In the genomic region with DNA sequence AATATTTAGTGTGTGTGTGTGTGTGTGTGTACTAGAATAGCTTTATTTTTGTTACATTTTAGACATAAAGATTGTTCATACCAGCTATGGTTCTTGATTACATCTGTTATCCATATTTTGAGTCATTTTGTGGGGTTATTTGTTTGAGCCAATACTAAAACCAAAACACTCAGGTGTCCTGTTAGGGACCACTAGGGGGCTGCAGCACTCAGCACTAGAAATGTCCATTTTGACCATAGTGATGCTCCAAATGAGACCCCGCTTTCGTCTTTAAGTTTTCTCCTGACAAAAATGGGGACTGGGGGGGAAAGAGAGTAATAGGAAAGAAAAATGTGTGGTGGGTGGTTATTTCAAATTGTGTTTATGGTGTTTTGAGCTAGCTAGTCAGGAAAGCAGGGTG, we compare ENCODE assay signal across 11 mouse cellular contexts. TPM values are rescaled to one million over a fixed set of nuclear protein-coding genes. Genes with fewer than 3 reads are reported as not detected.
DNase-seq lines count a peak whose midpoint lies in the region; ATAC-seq and TF ChIP-seq lines count a peak whose summit lies in the region.
"Had no signal": no experiment of that assay in that cellular context is flagged by ENCODE, and none has a peak within 500 bp of the region (broad histone marks: within the 10 kb centered on the region; RNA-seq: fewer than 3 reads in every experiment).

No protein-coding gene starts in this region.

- H3K9me3 ChIP-seq in forebrain, postnatal 0 days (ENCODE audit: low read length): no peaks in the 10 kb centered on the region
- no peaks in the 10 kb centered on the region for H3K9me3 ChIP-seq in forebrain, embryonic 15.5 days
- H3K9me3 ChIP-seq in liver, postnatal 0 days (ENCODE audit: low read length): no peaks in the 10 kb centered on the region

- CTCF ChIA-PET in Patski (lab: Charles Lee): interaction anchor here (0.7 to 1.7 kb wide), 13 partner anchors 9 to 49 kb away, joined by 3 to 6 read pairs (median 3); no protein-coding TSS in a partner anchor

- DNase-seq in forebrain, postnatal 0 days: no peak
- DNase-seq in liver, postnatal 0 days: no peak
- no peak for DNase-seq in liver
- no peak for DNase-seq in Patski (ENCODE audit: low read depth, low spot score)
- peak; percentile 34 for DNase-seq in splenic B cell, adult 2 months (ENCODE audit: low read depth, low spot score)
- no peak for DNase-seq in spleen, postnatal 36 days (ENCODE audit: low spot score in 2 of 2)
- DNase-seq: cerebellum, postnatal 25 days; heart, postnatal 10 days; thymus, postnatal 25 days had no signal

- no peak overlapping the region for H3K4me2 ChIP-seq in forebrain, postnatal 0 days (ENCODE audit: low read depth)
- H3K4me2 ChIP-seq in forebrain, embryonic 15.5 days (replicated peaks): no peak overlapping the region
- H3K4me2 ChIP-seq in liver, postnatal 0 days (ENCODE audit: low read depth, low read length): no peak overlapping the region

- 53% methylated on average over 2 of the region's 2 CpGs for WGBS in forebrain, postnatal 0 days
- WGBS in forebrain, embryonic 15.5 days: 53% methylated on average over 2 of the region's 2 CpGs
- WGBS in liver, postnatal 0 days (ENCODE audit: insufficient replicate concordance): 89% methylated on average over 2 of the region's 2 CpGs

- H3K36me3 ChIP-seq in forebrain, postnatal 0 days (ENCODE audit: insufficient read depth): peaks cover 77% of the 10 kb centered on the region
- peaks cover 87% of the 10 kb centered on the region for H3K36me3 ChIP-seq in forebrain, embryonic 15.5 days
- H3K36me3 ChIP-seq in liver, postnatal 0 days (replicated peaks; ENCODE audit: insufficient read depth, low read length): peaks cover 77% of the 10 kb centered on the region
- peaks cover 23% of the 10 kb centered on the region for H3K36me3 ChIP-seq in splenic B cell, adult 2 months (ENCODE audit: control insufficient read depth, insufficient read depth, low read length, poor library complexity, severe bottlenecking)

- no peak overlapping the region for H3K4me3 ChIP-seq in forebrain, postnatal 0 days (ENCODE audit: low read depth, low read length)
- H3K4me3 ChIP-seq in forebrain, embryonic 15.5 days: no peak overlapping the region
- no peak overlapping the region for H3K4me3 ChIP-seq in liver, postnatal 0 days (ENCODE audit: low read depth, low read length)

- peak; percentile 66 for TF ChIP-seq CTCF in forebrain, postnatal 0 days (IDR thresholded peaks at IDR 0.05; ENCODE audit: low read depth)
- peak; percentile 48 for TF ChIP-seq CTCF in liver, postnatal 0 days (IDR thresholded peaks at IDR 0.05; ENCODE audit: low read depth)
- peak; percentile 57 for TF ChIP-seq CTCF in Patski (IDR thresholded peaks at IDR 0.05)

- TF ChIP-seq EP300 in liver, postnatal 0 days (IDR thresholded peaks at IDR 0.05; ENCODE audit: low read depth): no peak

- no peaks in the 10 kb centered on the region for H3K4me1 ChIP-seq in forebrain, postnatal 0 days (ENCODE audit: insufficient read depth)
- H3K4me1 ChIP-seq in forebrain, embryonic 15.5 days: no peaks in the 10 kb centered on the region
- no peaks in the 10 kb centered on the region for H3K4me1 ChIP-seq in liver, postnatal 0 days (ENCODE audit: insufficient read depth)

- POLR2A ChIA-PET in Patski (lab: Charles Lee): interaction anchor here (0.6 kb wide), 1 partner anchor 23 kb away, joined by 3 read pairs; no protein-coding TSS in a partner anchor

- ATAC-seq in forebrain, postnatal 0 days: no peak
- ATAC-seq in forebrain, embryonic 15.5 days (replicated peaks): no peak
- ATAC-seq in liver, postnatal 0 days: no peak
- no peak for ATAC-seq in Patski
- ATAC-seq: intestine, embryonic 16.5 days had no signal

- H3K27me3 ChIP-seq in forebrain, postnatal 0 days (ENCODE audit: insufficient read depth, low read length): no peaks in the 10 kb centered on the region
- H3K27me3 ChIP-seq in forebrain, embryonic 15.5 days: no peaks in the 10 kb centered on the region
- no peaks in the 10 kb centered on the region for H3K27me3 ChIP-seq in liver, postnatal 0 days (ENCODE audit: insufficient read depth, low read length)
- no peaks in the 10 kb centered on the region for H3K27me3 ChIP-seq in Patski
- no peaks in the 10 kb centered on the region; the same call in 1 of the 2 replicates for H3K27me3 ChIP-seq in splenic B cell, adult 2 months (ENCODE audit: control insufficient read depth, insufficient read depth, low read length, poor library complexity, severe bottlenecking)

- in situ Hi-C loops in Patski (cut with MboI; ENCODE audit: low pct_unique_long_range_greater_than_20kb): no loop called here

- no peak overlapping the region for H3K9ac ChIP-seq in forebrain, postnatal 0 days
- H3K9ac ChIP-seq in forebrain, embryonic 15.5 days (replicated peaks): no peak overlapping the region
- no peak overlapping the region for H3K9ac ChIP-seq in liver, postnatal 0 days (replicated peaks)

- no peak overlapping the region for H3K27ac ChIP-seq in forebrain, postnatal 0 days (ENCODE audit: low read depth, low read length)
- H3K27ac ChIP-seq in forebrain, embryonic 15.5 days (replicated peaks): no peak overlapping the region
- H3K27ac ChIP-seq in liver, postnatal 0 days (ENCODE audit: low read depth): no peak overlapping the region

RNA-seq across cellular contexts. Expression of gene Fgfbp3, which starts 33.1 kb away (rescaled TPM):
- total RNA-seq in forebrain, postnatal 0 days (2014; rRNA removed): 33.0 and 44.8 TPM in 2 replicates
- 40.0 and 41.6 TPM in 2 replicates for polyA plus RNA-seq in forebrain, postnatal 0 days (2015; fragmentation: Nextera tagmentation; extraction: Ambion mirVana)
- polyA plus RNA-seq in forebrain, embryonic 15.5 days (2015; fragmentation: Nextera tagmentation; extraction: Ambion mirVana): 27.2 and 33.4 TPM in 2 replicates
- 1.0 and 1.2 TPM in 2 replicates for polyA plus RNA-seq in liver, postnatal 0 days (2015; fragmentation: Nextera tagmentation; extraction: Ambion mirVana)
- polyA plus RNA-seq in Patski (2021): 2.6 TPM

RNA-seq across cellular contexts. Expression of gene Btaf1, which starts 39.6 kb away (rescaled TPM):
- total RNA-seq in forebrain, postnatal 0 days (2014; rRNA removed): 23.0 and 25.0 TPM in 2 replicates
- polyA plus RNA-seq in forebrain, postnatal 0 days (2015; fragmentation: Nextera tagmentation; extraction: Ambion mirVana): 2.4 and 3.3 TPM in 2 replicates
- polyA plus RNA-seq in forebrain, embryonic 15.5 days (2015; fragmentation: Nextera tagmentation; extraction: Ambion mirVana): 10.4 and 11.3 TPM in 2 replicates
- polyA plus RNA-seq in liver, postnatal 0 days (2015; fragmentation: Nextera tagmentation; extraction: Ambion mirVana): 2.9 and 3.7 TPM in 2 replicates
- polyA plus RNA-seq in Patski (2021): 24.3 TPM

RNA-seq across cellular contexts. Expression of gene Tnks2, which starts 52.3 kb away (rescaled TPM):
- 175 and 182 TPM in 2 replicates for total RNA-seq in forebrain, postnatal 0 days (2014; rRNA removed)
- polyA plus RNA-seq in forebrain, postnatal 0 days (2015; fragmentation: Nextera tagmentation; extraction: Ambion mirVana): 16.8 and 24.3 TPM in 2 replicates
- polyA plus RNA-seq in forebrain, embryonic 15.5 days (2015; fragmentation: Nextera tagmentation; extraction: Ambion mirVana): 43.0 TPM in 2 replicates
- polyA plus RNA-seq in liver, postnatal 0 days (2015; fragmentation: Nextera tagmentation; extraction: Ambion mirVana): 9.3 and 9.8 TPM in 2 replicates
- 117 TPM for polyA plus RNA-seq in Patski (2021)
